Mouse (Mus musculus) activated CD4-positive, CD25-positive, alpha-beta regulatory T cell, adult 4 months (primary cell): ENCODE results near the gene Ywhah. TPM values are rescaled to one million over a fixed set of nuclear protein-coding genes. Genes with fewer than 3 reads are reported as not detected.

Source experiments
- ATAC-seq: one replicate; pipeline ENCODE4 v1.8.0; 2017
- polyA plus RNA-seq, 2 experiments: library from polyadenylated mRNA; unstranded; fragments of 100-300 nt; shearing (Covaris generic); gene quantifications; one replicate each; pipeline ENCODE4 v1.2.1; 2017

Ywhah gene
- polyA plus RNA-seq, 2 experiments from 2014 or later = 255 to 299 TPM

- ATAC-seq = no peak
These were observed 34.4 kb downstream of the Ywhah start for GRCm38 (mm10) chr5:33052849-33053582.

GRCm38 (mm10) chr5:33056126-33056765, 37.6 kb downstream of the Ywhah start:
- ATAC-seq = no peak

- ATAC-seq = no peak
These were observed 51.5 kb downstream of the Ywhah start for GRCm38 (mm10) chr5:33070071-33070470.

GRCm38 (mm10) chr5:33076490-33077191, 58.0 kb downstream of the Ywhah start:
- ATAC-seq = no peak

Other genes starting within 250 kb of the Ywhah start
- gene Pisd, start 233.2 kb upstream of the Ywhah start, polyA plus RNA-seq = 10 to 100 TPM; 61.6 to 72.1 TPM
- not detected for gene Gm20671, start 191.7 kb upstream of the Ywhah start, polyA plus RNA-seq
- 10 to 100 TPM; 18.6 to 28.0 TPM for gene Prr14l, start 164.6 kb upstream of the Ywhah start, polyA plus RNA-seq
- 10 to 100 TPM; 19.2 to 19.8 TPM for gene Depdc5, start 155.1 kb upstream of the Ywhah start, polyA plus RNA-seq
- gene Slc5a1, start 85.4 kb downstream of the Ywhah start, polyA plus RNA-seq = not detected
- not detected for gene Spon2, start 199.6 kb downstream of the Ywhah start, polyA plus RNA-seq